Mouse (Mus musculus) liver, embryonic 11.5 days (tissue): Measurements from ENCODE around the gene Itgb2l. TPM values are rescaled to one million over a fixed set of nuclear protein-coding genes. Genes with fewer than 3 reads are reported as not detected.

Experiments
- ATAC-seq: fragments of 200-750 bp; cut with Nextera tagmentation; replicated peaks from 2 replicates; pipeline ENCODE4 v1.8.0; 2017; ENCODE audit warnings: moderate number of reproducible peaks, mild to moderate bottlenecking, moderate TSS enrichment, moderate library complexity; ENCODE audit not compliant: low FRiP score
- DNase-seq: peaks from one replicate; pipeline ENCODE4 v3.0.0-alpha.2; 2017; ENCODE audit warnings: low spot score
- H3K27ac ChIP-seq: fragments of 300-500 bp; sonication (generic); 2 replicates; pipeline ENCODE4 v1.5.1; 2014; ENCODE audit warnings: mild to moderate bottlenecking, low read depth, low read length, control low read depth
- H3K27me3 ChIP-seq: fragments of 300-500 bp; sonication (generic); replicated peaks from 2 replicates; pipeline ENCODE4 v1.6.1; 2014; ENCODE audit warnings: low read length, mixed read lengths; ENCODE audit not compliant: control insufficient read depth, insufficient read depth
- H3K36me3 ChIP-seq: fragments of 300-500 bp; sonication (generic); 2 replicates; pipeline ENCODE4 v1.6.1; 2014; ENCODE audit warnings: mild to moderate bottlenecking, low read length, moderate library complexity, mixed read lengths; ENCODE audit not compliant: control insufficient read depth, insufficient read depth
- H3K4me1 ChIP-seq: fragments of 300-500 bp; sonication (generic); replicated peaks from 2 replicates; pipeline ENCODE4 v1.6.1; 2014; ENCODE audit warnings: low read length, mixed read lengths; ENCODE audit not compliant: control insufficient read depth, insufficient read depth
- H3K4me2 ChIP-seq: fragments of 300-500 bp; sonication (generic); 2 replicates; pipeline ENCODE4 v1.6.1; 2014; ENCODE audit warnings: mild to moderate bottlenecking, control low read depth, moderate library complexity
- H3K4me3 ChIP-seq: fragments of 300-500 bp; sonication (generic); 2 replicates; pipeline ENCODE4 v1.5.1; 2014; ENCODE audit warnings: low read depth, low read length, control low read depth
- H3K9ac ChIP-seq: fragments of 300-500 bp; sonication (generic); 2 replicates; pipeline ENCODE4 v1.6.1; 2014; ENCODE audit warnings: low read depth, low read length, control low read depth
- H3K9me3 ChIP-seq: fragments of 300-500 bp; sonication (generic); 2 replicates; pipeline ENCODE4 v1.6.1; 2016; ENCODE audit warnings: low read length, inconsistent platforms, mixed read lengths; ENCODE audit not compliant: control insufficient read depth
- WGBS: fragments of 180-500 bp; shearing (Covaris S2); extraction: QIAGEN DNeasy Blood & Tissue Kit; methylation state at CpG from one replicate; pipeline ENCODE4 v1.1.7; 2014; 5-methylcytosine and 5-hydroxymethylcytosine counted together
- polyA plus RNA-seq: library from polyadenylated mRNA; unstranded; fragments of >200 nt; fragmentation: Nextera tagmentation; extraction: Ambion mirVana; gene quantifications from 2 replicates; pipeline ENCODE4 v1.2.1, GENCODE M21; 2014

Gene Itgb2l
- polyA plus RNA-seq, 1 experiment from 2014 or later = 0.30 TPM

- Histone ChIP-seq H3K9ac (no peak overlapping the region), H3K27ac (no peak overlapping the region), H3K4me1 (no peaks in the 10 kb centered on the region; the same call in 1 of the 2 replicates), H3K9me3 (no peaks in the 10 kb centered on the region), H3K4me2 (no peak overlapping the region), H3K27me3 (no peaks in the 10 kb centered on the region), H3K36me3 (no peaks in the 10 kb centered on the region), H3K4me3 (no peak overlapping the region)
- WGBS = 78% methylated on average over 8 of the region's 8 CpGs
- DNase-seq (no peak), ATAC-seq (no peak)
These were observed 2.5 kb downstream of the Itgb2l start for GRCm38 (mm10) chr16:96440871-96441270.

- WGBS = 62% methylated on average over 4 of the region's 4 CpGs
These were observed 3.7 kb downstream of the Itgb2l start for GRCm38 (mm10) chr16:96439682-96440081.

GRCm38 (mm10) chr16:96438946-96439345 lies 4.5 kb downstream of the Itgb2l start:
- WGBS = 82% methylated on average over 5 of the region's 5 CpGs
- ATAC-seq = no peak

More at GRCm38 (mm10) chr16:96439682-96440081, 3.7 kb downstream of the Itgb2l start:
- H3K4me1 ChIP-seq = no peaks in the 10 kb centered on the region; the same call in 1 of the 2 replicates
- ATAC-seq (no peak), DNase-seq (no peak)
- no peak overlapping the region for H3K9ac ChIP-seq
- no peaks in the 10 kb centered on the region for H3K36me3 ChIP-seq
- no peak overlapping the region for H3K4me2 ChIP-seq
- no peaks in the 10 kb centered on the region for H3K27me3 ChIP-seq
- no peaks in the 10 kb centered on the region for H3K9me3 ChIP-seq
- no peak overlapping the region for H3K27ac ChIP-seq
- no peak overlapping the region for H3K4me3 ChIP-seq

GRCm38 (mm10) chr16:96434024-96434785 lies 9.2 kb downstream of the Itgb2l start:
- Histone ChIP-seq H3K4me3 (no peak overlapping the region), H3K27me3 (no peaks in the 10 kb centered on the region), H3K9ac (no peak overlapping the region), H3K4me2 (no peak overlapping the region), H3K36me3 (no peaks in the 10 kb centered on the region), H3K9me3 (no peaks in the 10 kb centered on the region), H3K4me1 (no peaks in the 10 kb centered on the region), H3K27ac (no peak overlapping the region)
- no peak for DNase-seq
- ATAC-seq = no peak
- 76% methylated on average over 3 of the region's 3 CpGs for WGBS

More at GRCm38 (mm10) chr16:96438946-96439345, 4.5 kb downstream of the Itgb2l start:
- H3K4me1 ChIP-seq = no peaks in the 10 kb centered on the region; the same call in 1 of the 2 replicates
- H3K36me3 ChIP-seq = no peaks in the 10 kb centered on the region
- no peak overlapping the region for H3K27ac ChIP-seq
- no peak overlapping the region for H3K9ac ChIP-seq
- no peak for DNase-seq
- H3K4me3 ChIP-seq = no peak overlapping the region
- no peaks in the 10 kb centered on the region for H3K9me3 ChIP-seq
- H3K4me2 ChIP-seq = no peak overlapping the region
- no peaks in the 10 kb centered on the region for H3K27me3 ChIP-seq

GRCm38 (mm10) chr16:96433266-96433665 lies 10.2 kb downstream of the Itgb2l start:
- H3K4me1 ChIP-seq = no peaks in the 10 kb centered on the region
- ATAC-seq (no peak), DNase-seq (no peak)
- no peaks in the 10 kb centered on the region for H3K27me3 ChIP-seq
- no peak overlapping the region for H3K4me2 ChIP-seq
- H3K36me3 ChIP-seq = no peaks in the 10 kb centered on the region
- 79% methylated on average over 10 of the region's 10 CpGs for WGBS
- H3K9me3 ChIP-seq = no peaks in the 10 kb centered on the region
- no peak overlapping the region for H3K27ac ChIP-seq
- H3K9ac ChIP-seq = no peak overlapping the region
- no peak overlapping the region for H3K4me3 ChIP-seq

- no peaks in the 10 kb centered on the region for H3K4me1 ChIP-seq
- no peak overlapping the region for H3K4me3 ChIP-seq
- no peak overlapping the region for H3K9ac ChIP-seq
- no peaks in the 10 kb centered on the region for H3K27me3 ChIP-seq
- no peak for DNase-seq
- no peak overlapping the region for H3K4me2 ChIP-seq
- no peaks in the 10 kb centered on the region for H3K9me3 ChIP-seq
- WGBS = 53% methylated on average over 3 of the region's 3 CpGs
- ATAC-seq = no peak
- no peak overlapping the region for H3K27ac ChIP-seq
- no peaks in the 10 kb centered on the region for H3K36me3 ChIP-seq
These were observed 14.4 kb downstream of the Itgb2l start for GRCm38 (mm10) chr16:96429046-96429445.

- H3K4me2 ChIP-seq = no peak overlapping the region
- no peaks in the 10 kb centered on the region for H3K36me3 ChIP-seq
- no peaks in the 10 kb centered on the region for H3K27me3 ChIP-seq
- WGBS = 78% methylated on average over 7 of the region's 7 CpGs
- no peak overlapping the region for H3K9ac ChIP-seq
- DNase-seq (no peak), ATAC-seq (no peak)
- no peaks in the 10 kb centered on the region for H3K9me3 ChIP-seq
- no peak overlapping the region for H3K27ac ChIP-seq
- H3K4me1 ChIP-seq = no peaks in the 10 kb centered on the region
- no peak overlapping the region for H3K4me3 ChIP-seq
These were observed 16.7 kb downstream of the Itgb2l start for GRCm38 (mm10) chr16:96426671-96427070.

GRCm38 (mm10) chr16:96425044-96425443 lies 18.4 kb downstream of the Itgb2l start:
- Histone ChIP-seq H3K4me3 (no peak overlapping the region), H3K9me3 (no peaks in the 10 kb centered on the region), H3K9ac (no peak overlapping the region), H3K27me3 (no peaks in the 10 kb centered on the region), H3K4me1 (no peaks in the 10 kb centered on the region), H3K27ac (no peak overlapping the region), H3K36me3 (no peaks in the 10 kb centered on the region), H3K4me2 (no peak overlapping the region)
- WGBS = 72% methylated on average over 2 of the region's 2 CpGs
- DNase-seq = no peak
- no peak for ATAC-seq

- no peak for ATAC-seq
- Histone ChIP-seq H3K27ac (no peak overlapping the region), H3K9me3 (no peaks in the 10 kb centered on the region)
These were observed 35.4 kb downstream of the Itgb2l start for GRCm38 (mm10) chr16:96408064-96408465.

More at GRCm38 (mm10) chr16:96408064-96408465, 35.4 kb downstream of the Itgb2l start:
- WGBS = 35% methylated on average over 4 of the region's 4 CpGs
- Histone ChIP-seq H3K4me1 (no peaks in the 10 kb centered on the region), H3K36me3 (no peaks in the 10 kb centered on the region), H3K4me2 (no peak overlapping the region), H3K4me3 (no peak overlapping the region), H3K27me3 (no peaks in the 10 kb centered on the region), H3K9ac (no peak overlapping the region)
- DNase-seq = no peak
